Mouse (Mus musculus) midbrain, embryonic 11.5 days (tissue): ENCODE data around the gene 1810010D01Rik. TPM values are rescaled to one million over a fixed set of nuclear protein-coding genes. Genes with fewer than 3 reads are reported as not detected.
A peak's percentile ranks its signal among the peaks of the same experiment; 100 is the strongest.

Experiments
- ATAC-seq: fragments of 200-750 bp; cut with Nextera tagmentation; 2 replicates; pipeline ENCODE4 v1.8.0; 2017; ENCODE audit warnings: moderate TSS enrichment, moderate library complexity; ENCODE audit not compliant: low FRiP score
- DNase-seq: peaks from one replicate; pipeline ENCODE4 v3.0.0; 2015; ENCODE audit warnings: low spot score; ENCODE audit errors: missing footprints
- H3K27ac ChIP-seq: fragments of 300-500 bp; sonication (generic); 2 replicates; pipeline ENCODE4 v1.5.1; 2014; ENCODE audit warnings: low read depth, low read length
- H3K27me3 ChIP-seq: fragments of 300-500 bp; sonication (generic); 2 replicates; pipeline ENCODE4 v1.6.1; 2014; ENCODE audit warnings: mild to moderate bottlenecking, low read length, moderate library complexity, mixed read lengths; ENCODE audit not compliant: control insufficient read depth, insufficient read depth
- H3K36me3 ChIP-seq: fragments of 300-500 bp; sonication (generic); 2 replicates; pipeline ENCODE4 v1.6.1; 2014; ENCODE audit warnings: mild to moderate bottlenecking, low read length, moderate library complexity, mixed read lengths; ENCODE audit not compliant: control insufficient read depth, insufficient read depth
- H3K4me1 ChIP-seq: fragments of 300-500 bp; sonication (generic); 2 replicates; pipeline ENCODE4 v1.6.1; 2014; ENCODE audit warnings: low read length; ENCODE audit not compliant: control insufficient read depth, insufficient read depth
- H3K4me2 ChIP-seq: fragments of 300-500 bp; sonication (generic); 2 replicates; pipeline ENCODE4 v1.6.1; 2014; ENCODE audit warnings: mild to moderate bottlenecking, moderate library complexity
- H3K4me3 ChIP-seq: fragments of 300-500 bp; sonication (generic); 2 replicates; pipeline ENCODE4 v1.5.1; 2014; ENCODE audit warnings: low read depth, low read length
- H3K9ac ChIP-seq: fragments of 300-500 bp; sonication (generic); 2 replicates; pipeline ENCODE4 v1.6.1; 2014; ENCODE audit warnings: low read length
- H3K9me3 ChIP-seq: fragments of 300-500 bp; sonication (generic); 2 replicates; pipeline ENCODE4 v1.6.1; 2016; ENCODE audit warnings: low read length; ENCODE audit not compliant: control insufficient read depth
- WGBS: fragments of 180-500 bp; shearing (Covaris S2); extraction: QIAGEN DNeasy Blood & Tissue Kit; methylation state at CpG from one replicate; pipeline ENCODE4 v1.1.7; 2014; 5-methylcytosine and 5-hydroxymethylcytosine counted together
- polyA plus RNA-seq: library from polyadenylated mRNA; unstranded; fragments of >200 nt; fragmentation: Nextera tagmentation; extraction: Ambion mirVana; gene quantifications from 2 replicates; pipeline ENCODE4 v1.2.1, GENCODE M21; 2014

Gene 1810010D01Rik
- polyA plus RNA-seq, 1 experiment from 2014 or later, result 0.49 TPM

DNA sequence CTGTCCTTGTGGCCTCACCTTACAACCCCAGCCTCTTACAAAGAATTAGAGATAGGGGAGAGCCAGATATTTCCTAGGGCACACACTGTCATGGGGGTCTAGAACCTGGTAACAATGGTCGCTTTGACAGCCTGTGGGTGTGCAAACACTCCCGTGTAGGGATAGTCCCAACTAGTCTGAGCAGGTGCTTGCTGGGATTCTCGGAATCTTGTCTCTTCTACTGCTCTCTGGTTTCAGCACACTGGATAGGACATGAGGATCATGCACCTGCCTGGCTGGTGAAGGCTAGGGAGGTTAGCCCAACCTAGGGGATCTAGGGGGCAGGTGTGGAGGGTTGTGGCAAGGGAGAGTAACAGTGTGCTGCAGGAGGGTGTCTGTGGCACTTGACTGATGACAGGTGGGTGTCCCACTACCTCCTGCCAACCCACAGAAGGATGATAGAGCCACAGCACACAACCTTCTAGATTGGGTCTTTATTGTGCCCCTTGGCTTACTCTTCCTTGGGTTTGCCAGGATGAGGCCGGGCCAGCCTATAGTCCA, 2.5 kb downstream of the 1810010D01Rik start:
- no peaks in the 10 kb centered on the region for H3K9me3 ChIP-seq
- ATAC-seq (peak; percentile 4; the same call in 1 of the 2 replicates), DNase-seq (peak; percentile 90)
- H3K9ac ChIP-seq, result peak overlapping the region; percentile 59
- H3K27me3 ChIP-seq, result no peaks in the 10 kb centered on the region
- H3K36me3 ChIP-seq, result no peaks in the 10 kb centered on the region
- 84% methylated on average over 4 of the region's 4 CpGs for WGBS
- peaks cover 31% of the 10 kb centered on the region for H3K4me1 ChIP-seq
- no peak overlapping the region for H3K4me3 ChIP-seq
- H3K27ac ChIP-seq, result peak overlapping the region; percentile 99
- peak overlapping the region; percentile 4; the same call in 1 of the 2 replicates for H3K4me2 ChIP-seq

DNA sequence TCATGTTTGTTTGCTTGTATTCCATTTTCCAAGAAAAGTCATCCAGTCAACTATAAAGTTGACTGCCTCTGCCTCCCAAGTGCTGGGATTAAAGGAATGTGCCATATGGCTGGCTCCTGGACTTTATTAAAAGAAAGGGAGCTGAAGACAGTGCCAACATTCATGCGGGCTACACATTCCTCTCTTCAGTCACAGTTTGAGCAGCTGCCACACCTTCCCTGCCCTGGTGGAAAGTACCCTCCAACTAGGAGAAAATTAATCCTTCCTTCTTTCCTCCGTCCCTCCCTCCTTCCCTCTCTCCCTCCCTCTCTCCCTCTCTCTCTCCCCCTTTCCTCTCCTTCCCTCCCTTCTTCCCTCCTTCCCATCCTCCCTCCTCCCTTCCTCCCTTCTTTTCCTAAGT, 8.2 kb downstream of the 1810010D01Rik start:
- no peak for DNase-seq
- H3K36me3 ChIP-seq, result no peaks in the 10 kb centered on the region
- no peak overlapping the region for H3K4me3 ChIP-seq
- no peaks in the 10 kb centered on the region for H3K27me3 ChIP-seq
- no peak for ATAC-seq
- H3K4me2 ChIP-seq, result no peak overlapping the region
- no peaks in the 10 kb centered on the region for H3K4me1 ChIP-seq
- no peak overlapping the region for H3K27ac ChIP-seq
- H3K9ac ChIP-seq, result no peak overlapping the region
- no peaks in the 10 kb centered on the region for H3K9me3 ChIP-seq
- WGBS, result 77% methylated on average over 2 of the region's 2 CpGs

- no peak overlapping the region for H3K4me3 ChIP-seq
- no peaks in the 10 kb centered on the region for H3K36me3 ChIP-seq
- no peak overlapping the region for H3K4me2 ChIP-seq
- H3K9me3 ChIP-seq, result no peaks in the 10 kb centered on the region
- H3K4me1 ChIP-seq, result no peaks in the 10 kb centered on the region
- no peaks in the 10 kb centered on the region for H3K27me3 ChIP-seq
- ATAC-seq (no peak), DNase-seq (no peak)
- no peak overlapping the region for H3K9ac ChIP-seq
- WGBS, result 68% methylated on average over 4 of the region's 4 CpGs
- H3K27ac ChIP-seq, result no peak overlapping the region
These were observed 9.7 kb downstream of the 1810010D01Rik start for GRCm38 (mm10) chr7:145198223-145198714.

DNA sequence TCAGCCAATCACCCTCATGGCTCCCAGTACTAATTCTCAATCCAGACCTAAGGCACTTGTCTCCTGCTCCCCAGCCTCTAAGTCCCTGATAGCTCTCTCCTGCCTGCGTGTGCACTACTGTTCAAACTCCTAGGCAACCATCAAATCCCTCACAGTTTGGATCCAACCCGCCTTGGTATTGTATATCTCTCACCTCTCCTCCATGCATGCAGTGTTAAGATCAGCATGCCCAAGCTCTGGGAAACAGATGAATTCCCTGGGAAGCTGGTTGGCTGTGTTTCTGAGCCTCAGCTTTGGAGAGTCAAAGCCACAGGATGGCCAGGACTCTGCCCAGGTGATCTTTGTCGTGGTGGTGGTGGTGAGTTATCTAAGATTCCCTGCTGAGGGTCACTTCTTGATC, 10.2 kb downstream of the 1810010D01Rik start:
- Histone ChIP-seq H3K36me3 (no peaks in the 10 kb centered on the region), H3K9me3 (no peaks in the 10 kb centered on the region), H3K9ac (no peak overlapping the region), H3K4me1 (no peaks in the 10 kb centered on the region), H3K27ac (no peak overlapping the region), H3K4me3 (no peak overlapping the region), H3K4me2 (no peak overlapping the region), H3K27me3 (no peaks in the 10 kb centered on the region)
- no peak for DNase-seq
- WGBS, result 42% methylated on average over 3 of the region's 3 CpGs
- ATAC-seq, result no peak

DNA sequence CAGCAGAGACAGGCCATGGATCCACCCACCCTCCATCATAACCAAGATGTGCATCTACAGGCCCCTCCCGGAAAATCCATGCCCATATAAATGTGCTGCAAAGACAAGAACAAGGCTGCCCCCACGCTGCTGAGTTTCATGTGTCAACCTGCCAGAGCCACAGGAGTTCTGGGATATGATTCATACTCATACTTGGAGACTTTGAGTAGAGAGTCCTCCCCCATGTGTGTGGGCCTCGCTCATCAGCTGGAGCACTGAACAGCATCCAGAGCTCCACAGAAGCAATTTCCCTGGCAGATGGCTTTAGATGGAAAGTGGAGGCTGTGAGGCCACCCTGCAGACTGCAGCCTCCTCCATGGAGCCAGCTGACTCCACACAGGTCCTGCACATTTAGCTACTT, 10.9 kb downstream of the 1810010D01Rik start:
- Histone ChIP-seq H3K4me2 (no peak overlapping the region), H3K4me3 (no peak overlapping the region), H3K36me3 (no peaks in the 10 kb centered on the region), H3K27ac (no peak overlapping the region), H3K27me3 (no peaks in the 10 kb centered on the region), H3K9ac (no peak overlapping the region), H3K4me1 (no peaks in the 10 kb centered on the region), H3K9me3 (no peaks in the 10 kb centered on the region)
- no peak for DNase-seq
- WGBS, result 91% methylated on average over 3 of the region's 3 CpGs
- no peak for ATAC-seq

DNA sequence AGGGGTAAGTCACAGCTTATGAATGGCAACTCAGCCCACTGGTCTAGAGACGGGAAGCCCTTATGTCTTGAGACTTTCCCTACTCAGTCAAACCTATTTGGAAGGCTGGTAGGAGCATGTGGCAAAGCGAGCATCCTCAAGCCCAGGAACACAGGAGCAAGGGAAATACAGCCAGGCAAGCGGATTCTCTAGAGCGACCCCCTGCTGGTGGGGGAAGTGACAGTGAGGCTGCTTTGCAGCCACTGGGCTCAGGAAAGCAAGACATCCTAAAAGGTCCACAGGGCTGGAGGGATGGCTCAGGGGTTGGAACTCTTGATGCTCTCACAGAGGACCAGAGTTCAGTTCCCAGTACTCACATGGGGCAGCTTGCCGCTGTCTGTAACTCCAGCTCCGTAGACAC, 11.6 kb downstream of the 1810010D01Rik start:
- no peak overlapping the region for H3K9ac ChIP-seq
- no peaks in the 10 kb centered on the region for H3K4me1 ChIP-seq

DNA sequence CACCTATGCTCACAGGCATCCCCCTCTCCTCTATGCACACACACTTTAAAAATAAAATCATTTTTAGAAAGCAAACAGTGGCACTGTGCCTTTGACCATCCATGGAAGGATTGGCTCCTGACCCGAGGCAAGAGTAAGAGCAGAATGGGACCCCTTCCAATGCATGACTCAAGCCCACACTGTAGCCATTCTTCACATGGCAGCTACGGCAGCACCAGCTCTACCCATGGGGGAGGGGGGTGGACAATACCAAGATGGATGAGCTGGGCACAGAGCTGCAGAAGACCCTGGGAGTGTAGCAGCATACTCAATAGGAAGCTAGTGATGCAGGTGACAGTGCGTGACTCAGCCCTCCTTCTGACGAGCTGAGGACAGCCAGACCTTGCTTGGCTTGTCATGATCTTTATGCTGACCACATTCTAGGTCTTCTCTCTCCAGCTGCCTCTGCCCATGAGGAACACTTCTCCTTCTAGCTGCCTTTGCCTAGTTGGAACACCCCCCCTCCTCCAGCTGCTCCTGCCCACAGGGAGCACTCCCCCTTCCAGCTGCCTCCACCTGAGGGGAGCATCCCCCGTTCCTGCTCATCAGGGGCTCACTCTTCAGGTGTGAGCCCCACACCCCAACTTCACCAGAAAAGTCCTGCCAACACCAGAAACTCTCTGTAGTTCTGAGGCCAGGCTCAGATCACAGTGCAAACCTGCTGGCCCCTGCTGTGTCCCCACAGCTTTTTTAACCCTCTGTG, 12.6 kb downstream of the 1810010D01Rik start:
- no peaks in the 10 kb centered on the region for H3K36me3 ChIP-seq
- DNase-seq (no peak), ATAC-seq (no peak)
- no peaks in the 10 kb centered on the region for H3K9me3 ChIP-seq
- no peaks in the 10 kb centered on the region for H3K27me3 ChIP-seq
- H3K4me3 ChIP-seq, result no peak overlapping the region
- no peak overlapping the region for H3K27ac ChIP-seq
- WGBS, result 60% methylated on average over 5 of the region's 5 CpGs
- no peak overlapping the region for H3K4me2 ChIP-seq
- no peaks in the 10 kb centered on the region for H3K4me1 ChIP-seq
- H3K9ac ChIP-seq, result no peak overlapping the region

More for the DNA sequence above, 11.6 kb downstream of the 1810010D01Rik start:
- H3K9me3 ChIP-seq, result no peaks in the 10 kb centered on the region
- no peak overlapping the region for H3K4me3 ChIP-seq
- ATAC-seq, result no peak
- H3K36me3 ChIP-seq, result no peaks in the 10 kb centered on the region
- no peak overlapping the region for H3K27ac ChIP-seq
- no peak overlapping the region for H3K4me2 ChIP-seq
- no peaks in the 10 kb centered on the region for H3K27me3 ChIP-seq
- 78% methylated on average over 6 of the region's 6 CpGs for WGBS
- no peak for DNase-seq

DNA sequence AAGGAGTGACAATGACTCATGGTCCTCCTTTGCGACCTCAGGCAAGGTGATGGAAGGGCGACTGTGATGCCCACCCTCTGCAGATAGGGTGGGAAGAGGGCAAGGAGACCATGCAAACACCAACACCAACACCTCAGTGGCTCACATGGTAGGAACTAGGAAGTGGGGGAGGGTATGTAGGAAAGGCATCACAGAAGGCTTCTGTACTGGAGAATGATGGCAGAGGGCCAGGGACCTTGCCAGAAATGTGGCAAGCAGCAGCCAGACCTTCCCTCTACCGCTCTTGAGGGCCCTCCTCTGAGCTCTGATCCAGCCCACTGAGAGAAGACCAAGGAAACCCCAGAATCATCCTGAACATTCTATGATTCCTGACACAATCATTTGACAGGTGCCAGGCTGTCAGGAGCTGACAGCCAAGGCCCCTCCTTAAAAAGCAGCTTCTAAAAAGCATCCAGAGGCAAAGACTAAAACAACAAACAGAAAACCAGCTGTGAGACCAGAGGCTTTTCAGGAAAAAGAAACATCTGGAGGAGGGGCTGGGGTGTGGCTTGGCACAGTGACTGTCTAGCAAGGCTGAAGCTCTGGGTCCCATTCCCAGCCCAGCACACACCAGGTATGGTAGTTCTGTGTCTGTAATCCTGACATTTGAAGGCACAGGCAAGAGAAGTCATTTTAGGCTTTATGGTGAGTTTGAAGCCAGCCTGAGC, 13.3 kb downstream of the 1810010D01Rik start:
- H3K4me2 ChIP-seq, result no peak overlapping the region
- no peak for DNase-seq
- no peaks in the 10 kb centered on the region for H3K27me3 ChIP-seq
- no peak overlapping the region for H3K4me3 ChIP-seq
- no peak overlapping the region for H3K9ac ChIP-seq
- H3K27ac ChIP-seq, result no peak overlapping the region
- H3K36me3 ChIP-seq, result no peaks in the 10 kb centered on the region
- no peaks in the 10 kb centered on the region for H3K4me1 ChIP-seq
- 82% methylated on average over 3 of the region's 3 CpGs for WGBS
- no peak for ATAC-seq
- H3K9me3 ChIP-seq, result no peaks in the 10 kb centered on the region

DNA sequence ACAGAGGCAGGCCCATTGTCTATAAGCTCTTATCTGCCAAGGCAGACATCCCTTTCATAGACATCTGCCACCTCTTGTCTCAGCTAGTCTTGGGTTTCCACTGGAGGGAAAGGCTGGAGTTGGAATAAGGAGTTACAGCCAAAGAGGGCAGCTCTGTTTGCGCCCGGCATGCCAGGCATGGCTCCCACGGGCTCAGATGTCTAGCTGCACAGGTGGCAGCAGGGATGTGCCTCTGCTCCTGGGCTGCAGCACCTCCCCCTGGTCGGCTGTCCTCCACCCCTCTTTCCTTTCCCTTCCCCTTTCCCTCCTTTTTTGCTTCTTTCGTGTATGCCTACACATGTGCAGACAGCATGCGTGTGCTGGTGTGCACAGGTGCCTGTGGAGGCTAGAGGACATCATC, 15.1 kb downstream of the 1810010D01Rik start:
- Histone ChIP-seq H3K27ac (no peak overlapping the region), H3K27me3 (no peaks in the 10 kb centered on the region), H3K9me3 (no peaks in the 10 kb centered on the region), H3K4me1 (no peaks in the 10 kb centered on the region), H3K4me3 (no peak overlapping the region), H3K9ac (no peak overlapping the region), H3K36me3 (no peaks in the 10 kb centered on the region), H3K4me2 (no peak overlapping the region)
- ATAC-seq, result no peak
- WGBS, result 76% methylated on average over 6 of the region's 6 CpGs
- no peak for DNase-seq
